Mouse (Mus musculus) heart, postnatal 0 days (tissue): ENCODE results near the gene Clpb. TPM values are rescaled to one million over a fixed set of nuclear protein-coding genes. Genes with fewer than 3 reads are reported as not detected.

Experiments used
- ATAC-seq: fragments of 200-750 bp; cut with Nextera tagmentation; 2 replicates; pipeline ENCODE4 v1.8.0; 2017; ENCODE audit warnings: low read depth, moderate number of reproducible peaks, moderate library complexity; ENCODE audit not compliant: insufficient read depth
- DNase-seq: peaks from one replicate; pipeline ENCODE4 v3.0.0-alpha.2; 2016; ENCODE audit warnings: low spot score
- H3K27ac ChIP-seq: fragments of 300-500 bp; sonication (generic); 2 replicates; pipeline ENCODE4 v1.5.1; 2014; ENCODE audit warnings: low read depth, mild to moderate bottlenecking
- H3K27me3 ChIP-seq: fragments of 300-500 bp; sonication (generic); 2 replicates; pipeline ENCODE4 v1.6.1; 2014; ENCODE audit warnings: low read length, mixed read lengths; ENCODE audit not compliant: control insufficient read depth, insufficient read depth
- H3K36me3 ChIP-seq: fragments of 300-500 bp; sonication (generic); replicated peaks from 2 replicates; pipeline ENCODE4 v1.6.1; 2014; ENCODE audit warnings: low read length, mixed read lengths; ENCODE audit not compliant: control insufficient read depth, insufficient read depth
- H3K4me1 ChIP-seq: fragments of 300-500 bp; sonication (generic); 2 replicates; pipeline ENCODE4 v1.6.1; 2014; ENCODE audit warnings: antibody characterized with exemption; ENCODE audit not compliant: control insufficient read depth, insufficient read depth
- H3K4me2 ChIP-seq: fragments of 300-500 bp; sonication (generic); 2 replicates; pipeline ENCODE4 v1.6.1; 2014; ENCODE audit warnings: low read depth, mild to moderate bottlenecking, low read length, moderate library complexity
- H3K4me3 ChIP-seq: fragments of 300-500 bp; sonication (generic); 2 replicates; pipeline ENCODE4 v1.5.1; 2014; ENCODE audit warnings: low read depth, low read length
- H3K9ac ChIP-seq: fragments of 300-500 bp; sonication (generic); replicated peaks from 2 replicates; pipeline ENCODE4 v1.6.1; 2014; ENCODE audit warnings: low read depth, low read length, mixed read lengths
- H3K9me3 ChIP-seq: fragments of 300-500 bp; sonication (generic); replicated peaks from 2 replicates; pipeline ENCODE4 v1.6.1; 2016; ENCODE audit warnings: low read length; ENCODE audit not compliant: control insufficient read depth
- CTCF ChIP-seq: IDR thresholded peaks from 2 replicates; pipeline ENCODE4 v1.5.1; 2016; ENCODE audit warnings: antibody characterized with exemption, control low read depth, low read depth
- EP300 ChIP-seq: IDR thresholded peaks from 2 replicates; pipeline ENCODE4 v1.6.1; 2016; ENCODE audit warnings: antibody characterized with exemption, low read depth
- WGBS: fragments of 180-500 bp; shearing (Covaris S2); extraction: QIAGEN DNeasy Blood & Tissue Kit; methylation state at CpG from one replicate; pipeline ENCODE4 v1.1.7; 2014; 5-methylcytosine and 5-hydroxymethylcytosine counted together
- polyA plus RNA-seq: library from polyadenylated mRNA; unstranded; fragments of >200 nt; fragmentation: Nextera tagmentation; extraction: Ambion mirVana; gene quantifications from 2 replicates; pipeline ENCODE4 v1.2.1, GENCODE M21; 2015
- total RNA-seq: library from RNA; depleted of rRNA; stranded (reverse); fragments of >200 nt; gene quantifications from 2 replicates; pipeline ENCODE4 v1.2.3, GENCODE M21; 2014; ENCODE audit warnings: low replicate concordance

Gene Clpb
- total and polyA plus RNA-seq, 2 experiments from 2014 or later: 47.2 to 84.6 TPM

- no peak overlapping the region for H3K27ac ChIP-seq
- peak; percentile 33 for DNase-seq
- peak; percentile 64 for TF ChIP-seq CTCF
- TF ChIP-seq EP300: no peak
- H3K4me3 ChIP-seq: no peak overlapping the region
- 63% methylated on average over 4 of the region's 4 CpGs for WGBS
- no peaks in the 10 kb centered on the region for H3K4me1 ChIP-seq
- no peak for ATAC-seq
- no peak overlapping the region for H3K9ac ChIP-seq
- H3K36me3 ChIP-seq: no peaks in the 10 kb centered on the region
- no peak overlapping the region for H3K4me2 ChIP-seq
- H3K9me3 ChIP-seq: no peaks in the 10 kb centered on the region
- H3K27me3 ChIP-seq: no peaks in the 10 kb centered on the region
Observed at GRCm38 (mm10) chr7:101725081-101725480, 61.6 kb downstream of the Clpb start.

DNA sequence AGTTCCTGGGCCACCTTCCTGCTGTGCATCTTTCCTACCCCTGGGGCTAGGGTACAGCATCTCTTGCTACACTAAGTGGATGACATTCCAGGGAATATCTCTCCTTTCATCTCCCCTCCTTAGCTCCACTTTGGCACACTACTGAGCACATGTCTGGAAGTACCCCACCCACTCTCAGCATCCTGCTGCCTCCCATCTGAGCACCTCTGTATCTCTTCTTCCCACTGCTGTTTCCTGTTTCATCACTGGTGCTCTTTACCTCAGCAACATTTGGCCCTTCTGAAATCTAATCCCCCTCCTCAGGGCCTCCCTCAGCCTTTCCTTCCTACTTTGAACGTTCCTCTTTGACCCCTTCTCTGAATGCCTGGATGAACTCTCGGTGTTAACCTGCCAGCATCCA, 63.5 kb downstream of the Clpb start:
- 59% methylated on average over 2 of the region's 2 CpGs for WGBS
- TF ChIP-seq EP300 (no peak), CTCF (no peak)
- no peaks in the 10 kb centered on the region for H3K36me3 ChIP-seq
- no peaks in the 10 kb centered on the region for H3K9me3 ChIP-seq
- no peak overlapping the region for H3K4me2 ChIP-seq
- H3K4me1 ChIP-seq: no peaks in the 10 kb centered on the region
- no peak overlapping the region for H3K4me3 ChIP-seq
- H3K9ac ChIP-seq: no peak overlapping the region
- no peaks in the 10 kb centered on the region for H3K27me3 ChIP-seq
- H3K27ac ChIP-seq: no peak overlapping the region
- ATAC-seq (no peak), DNase-seq (no peak)

DNA sequence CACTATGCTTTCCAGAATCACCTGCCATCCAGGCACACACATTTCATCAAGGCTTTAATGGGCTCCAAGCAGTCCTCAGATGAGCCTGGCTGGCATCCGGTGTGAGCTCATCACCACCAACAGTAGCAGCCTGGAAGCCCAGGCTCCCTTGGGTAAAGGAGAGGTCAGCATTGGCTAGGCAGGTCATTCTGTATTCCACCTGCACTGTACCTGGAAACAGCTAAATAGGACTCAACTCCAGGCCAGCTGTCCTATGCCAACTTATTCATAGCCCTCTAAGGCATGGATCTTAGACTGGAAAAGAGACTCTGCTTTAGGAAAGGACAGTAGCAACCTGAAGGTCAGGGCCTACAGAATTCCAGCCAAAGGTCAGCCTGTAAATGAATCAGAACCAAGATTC, 68.7 kb downstream of the Clpb start:
- no peaks in the 10 kb centered on the region for H3K9me3 ChIP-seq
- no peak overlapping the region for H3K4me3 ChIP-seq
- H3K27me3 ChIP-seq: no peaks in the 10 kb centered on the region
- no peak overlapping the region for H3K4me2 ChIP-seq
- H3K4me1 ChIP-seq: no peaks in the 10 kb centered on the region
- TF ChIP-seq EP300: no peak
- TF ChIP-seq CTCF: no peak
- H3K27ac ChIP-seq: no peak overlapping the region
- H3K36me3 ChIP-seq: no peaks in the 10 kb centered on the region
- H3K9ac ChIP-seq: no peak overlapping the region
- DNase-seq (no peak), ATAC-seq (no peak)
- 58% methylated on average over 1 of the region's 1 CpGs for WGBS

- ATAC-seq (no peak), DNase-seq (no peak)
- 87% methylated on average over 2 of the region's 2 CpGs for WGBS
- TF ChIP-seq EP300 (no peak), CTCF (no peak)
- H3K27ac ChIP-seq: no peak overlapping the region
- H3K4me2 ChIP-seq: no peak overlapping the region
- H3K4me3 ChIP-seq: no peak overlapping the region
- H3K4me1 ChIP-seq: no peaks in the 10 kb centered on the region
- no peaks in the 10 kb centered on the region for H3K36me3 ChIP-seq
- no peak overlapping the region for H3K9ac ChIP-seq
- no peaks in the 10 kb centered on the region for H3K9me3 ChIP-seq
- no peaks in the 10 kb centered on the region for H3K27me3 ChIP-seq
Observed at GRCm38 (mm10) chr7:101733042-101733441, 69.6 kb downstream of the Clpb start.

GRCm38 (mm10) chr7:101735297-101735696, 71.9 kb downstream of the Clpb start:
- 88% methylated on average over 1 of the region's 1 CpGs for WGBS
- Histone ChIP-seq H3K4me3 (no peak overlapping the region), H3K36me3 (no peaks in the 10 kb centered on the region), H3K27me3 (no peaks in the 10 kb centered on the region), H3K9me3 (no peaks in the 10 kb centered on the region), H3K9ac (no peak overlapping the region), H3K27ac (peak overlapping the region; percentile 26; the same call in 1 of the 2 replicates), H3K4me1 (0 out of 2 replicates have a peak, but pooled peaks cover 4% of the 10 kb centered on the region), H3K4me2 (no peak overlapping the region)
- no peak for ATAC-seq
- TF ChIP-seq CTCF (no peak), EP300 (no peak)
- DNase-seq: no peak

DNA sequence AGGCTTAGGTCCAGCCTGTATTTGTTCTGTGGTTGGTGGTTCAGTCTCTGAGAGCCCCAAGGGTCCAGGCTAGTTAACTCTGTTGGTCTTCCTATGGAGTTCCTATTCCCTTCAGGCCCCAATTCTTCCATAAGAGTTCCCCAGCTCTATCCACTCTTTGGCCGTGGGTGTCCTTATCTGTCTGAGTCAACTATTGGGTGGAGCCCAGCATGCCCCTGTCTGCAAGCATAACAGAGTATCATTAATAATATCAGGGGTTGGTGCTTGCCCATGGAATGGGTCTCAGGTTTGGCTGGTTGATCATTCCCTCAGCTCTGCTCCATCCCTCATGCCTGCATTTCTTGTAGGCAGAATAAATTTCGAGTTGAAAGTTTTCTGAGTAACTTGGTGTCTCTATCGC, 74.3 kb downstream of the Clpb start:
- Histone ChIP-seq H3K4me2 (no peak overlapping the region), H3K27ac (no peak overlapping the region), H3K4me1 (0 out of 2 replicates have a peak, but pooled peaks cover 4% of the 10 kb centered on the region), H3K27me3 (no peaks in the 10 kb centered on the region), H3K36me3 (no peaks in the 10 kb centered on the region), H3K4me3 (no peak overlapping the region), H3K9me3 (no peaks in the 10 kb centered on the region), H3K9ac (no peak overlapping the region)
- DNase-seq: no peak
- no peak for TF ChIP-seq CTCF
- TF ChIP-seq EP300: no peak
- 64% methylated on average over 3 of the region's 3 CpGs for WGBS
- no peak for ATAC-seq
